Mouse (Mus musculus) small intestine, adult 2 months (tissue): ENCODE data around the gene Gm10073. TPM values are rescaled to one million over a fixed set of nuclear protein-coding genes. Genes with fewer than 3 reads are reported as not detected.
"Not testable (repeated sequence)": the region's sequence is repeated elsewhere in the genome, so short reads cannot be mapped to it uniquely, and the experiment has no call there.

Experiments used
- H3K27ac ChIP-seq: fragments of 200-500 bp; 2 replicates; pipeline ENCODE4 v1.5.1; 2012; ENCODE audit warnings: low read depth, low read length, control low read depth, inconsistent platforms; ENCODE audit not compliant: insufficient read depth
- H3K27me3 ChIP-seq: fragments of 200-500 bp; 2 replicates; pipeline ENCODE4 v1.6.1; 2012; ENCODE audit warnings: mild to moderate bottlenecking, moderate library complexity, low read length, inconsistent platforms; ENCODE audit not compliant: control insufficient read depth, insufficient read depth
- H3K36me3 ChIP-seq: fragments of 200-500 bp; 2 replicates; pipeline ENCODE4 v1.6.1; 2012; ENCODE audit warnings: mild to moderate bottlenecking, low read length, control low read depth, inconsistent platforms; ENCODE audit not compliant: control insufficient read depth, insufficient read depth
- H3K4me1 ChIP-seq: fragments of 200-500 bp; 2 replicates; pipeline ENCODE4 v1.6.1; 2012; ENCODE audit warnings: low read length, inconsistent platforms, mixed read lengths; ENCODE audit not compliant: control insufficient read depth, insufficient read depth, insufficient read length
- H3K4me3 ChIP-seq: fragments of 200-500 bp; 2 replicates; pipeline ENCODE4 v1.5.1; 2012; ENCODE audit warnings: low read depth, mild to moderate bottlenecking, control low read depth, inconsistent platforms, low read length, moderate library complexity
- CTCF ChIP-seq: fragments of 200-500 bp; IDR thresholded peaks from 2 replicates; pipeline ENCODE4 v1.5.1; 2012; ENCODE audit warnings: low read depth, mild to moderate bottlenecking, control low read depth, inconsistent platforms, low read length, moderate library complexity, mixed read lengths; ENCODE audit not compliant: insufficient replicate concordance, insufficient read length; ENCODE audit errors: extremely low read depth
- POLR2A ChIP-seq: fragments of 200-500 bp; IDR thresholded peaks from 2 replicates; pipeline ENCODE4 v1.6.1; 2012; ENCODE audit warnings: low read depth, mild to moderate bottlenecking, control low read depth, inconsistent platforms, low read length, moderate library complexity
- WGBS: fragments of 180-500 bp; shearing (Covaris S2); methylation state at CpG from one replicate; pipeline ENCODE4 v1.1.7; 2018; 5-methylcytosine and 5-hydroxymethylcytosine counted together
- polyA plus RNA-seq: library from polyadenylated mRNA; depleted of rRNA; stranded (reverse); fragments of >200 nt; gene quantifications from 2 replicates; pipeline ENCODE4 v1.2.3, GENCODE M21; 2012; rRNA removed

Gm10073 gene
- 78.0 and 81.0 TPM in 2 replicates for polyA plus RNA-seq

- Histone ChIP-seq H3K4me1 (peaks cover 20% of the 10 kb centered on the region; the same call in 1 of the 2 replicates), H3K27ac (peak within 1 kb of the TSS; percentile 88), H3K4me3 (peak within 1 kb of the TSS; percentile 39)
- not testable (repeated sequence) for H3K27me3 ChIP-seq, H3K36me3 ChIP-seq
- 0 out of 2 replicates have a peak, but pooled peaks have one; percentile 7 for TF ChIP-seq CTCF
- WGBS, result 18% methylated on average over 20 of the region's 20 CpGs
These were observed at the start of gene Gm10073 for GRCm38 (mm10) chr8:106573168-106573567. Gene Gm10073, minus strand, starts transcription at chr8:106573461.

GRCm38 (mm10) chr8:106623016-106623415 lies 49.8 kb upstream of the Gm10073 start:
- no peak overlapping the region for H3K4me3 ChIP-seq
- 16% methylated on average over 5 of the region's 5 CpGs for WGBS
- H3K4me1 ChIP-seq, result peaks cover 48% of the 10 kb centered on the region
- H3K27ac ChIP-seq, result peak overlapping the region; percentile 92
- H3K36me3 ChIP-seq, result peaks cover 6% of the 10 kb centered on the region; the same call in 1 of the 2 replicates
- no peaks in the 10 kb centered on the region for H3K27me3 ChIP-seq
- TF ChIP-seq POLR2A, result no peak
- no peak for TF ChIP-seq CTCF

- 22% methylated on average over 2 of the region's 2 CpGs for WGBS
- H3K27ac ChIP-seq, result peak overlapping the region; percentile 73
- no peaks in the 10 kb centered on the region for H3K27me3 ChIP-seq
- no peak for TF ChIP-seq CTCF
- no peak for TF ChIP-seq POLR2A
- H3K36me3 ChIP-seq, result peaks cover 6% of the 10 kb centered on the region; the same call in 1 of the 2 replicates
- peaks cover 53% of the 10 kb centered on the region for H3K4me1 ChIP-seq
- H3K4me3 ChIP-seq, result no peak overlapping the region
These were observed 47.2 kb upstream of the Gm10073 start for GRCm38 (mm10) chr8:106620488-106620887.

- no peak for TF ChIP-seq CTCF
- no peak for TF ChIP-seq POLR2A
- H3K27me3 ChIP-seq, result no peaks in the 10 kb centered on the region
- peaks cover 55% of the 10 kb centered on the region for H3K4me1 ChIP-seq
- H3K27ac ChIP-seq, result peak overlapping the region; percentile 82
- H3K36me3 ChIP-seq, result peaks cover 5% of the 10 kb centered on the region; the same call in 1 of the 2 replicates
- H3K4me3 ChIP-seq, result peak overlapping the region; percentile 8
- WGBS, result 20% methylated on average over 9 of the region's 9 CpGs
These were observed 46.4 kb upstream of the Gm10073 start for GRCm38 (mm10) chr8:106619549-106620245.

- TF ChIP-seq POLR2A (no peak), CTCF (no peak)
- H3K27ac ChIP-seq, result peak overlapping the region; percentile 20; the same call in 1 of the 2 replicates
These were observed 45.1 kb upstream of the Gm10073 start for GRCm38 (mm10) chr8:106618324-106618723.

GRCm38 (mm10) chr8:106617865-106618264 lies 44.6 kb upstream of the Gm10073 start:
- H3K4me1 ChIP-seq, result peaks cover 53% of the 10 kb centered on the region
- no peak overlapping the region for H3K4me3 ChIP-seq
- no peaks in the 10 kb centered on the region for H3K27me3 ChIP-seq
- peaks cover 6% of the 10 kb centered on the region; the same call in 1 of the 2 replicates for H3K36me3 ChIP-seq
- peak overlapping the region; percentile 37; the same call in 1 of the 2 replicates for H3K27ac ChIP-seq
- WGBS, result 66% methylated on average over 6 of the region's 6 CpGs
- TF ChIP-seq POLR2A (no peak), CTCF (no peak)

More at GRCm38 (mm10) chr8:106618324-106618723, 45.1 kb upstream of the Gm10073 start:
- Histone ChIP-seq H3K36me3 (peaks cover 5% of the 10 kb centered on the region; the same call in 1 of the 2 replicates), H3K27me3 (no peaks in the 10 kb centered on the region), H3K4me3 (no peak overlapping the region), H3K4me1 (peaks cover 51% of the 10 kb centered on the region)
- WGBS, result 55% methylated on average over 6 of the region's 6 CpGs

GRCm38 (mm10) chr8:106617196-106617595 lies 43.9 kb upstream of the Gm10073 start:
- TF ChIP-seq CTCF, result no peak
- TF ChIP-seq POLR2A, result no peak
- no peak overlapping the region for H3K4me3 ChIP-seq
- peaks cover 6% of the 10 kb centered on the region; the same call in 1 of the 2 replicates for H3K36me3 ChIP-seq
- H3K27ac ChIP-seq, result peak overlapping the region; percentile 37; the same call in 1 of the 2 replicates
- 62% methylated on average over 6 of the region's 6 CpGs for WGBS
- peaks cover 51% of the 10 kb centered on the region for H3K4me1 ChIP-seq
- H3K27me3 ChIP-seq, result no peaks in the 10 kb centered on the region
